Mouse (Mus musculus): ENCODE data around the gene Ern2. TPM values are rescaled to one million over a fixed set of nuclear protein-coding genes. Genes with fewer than 3 reads are reported as not detected.

The Ern2 gene
- total RNA-seq, 1 experiment from 2014 or later = 0.15 TPM

GRCm38 (mm10) chr7:122158915-122159902 lies 26.8 kb downstream of the Ern2 start, which contains the start of gene Plk1:
Gene Plk1 (plus strand): TSS chr7:122159439.
- peak; percentile 84 for DNase-seq

- no peak for DNase-seq
Observed at GRCm38 (mm10) chr7:122158488-122158887, 27.5 kb downstream of the Ern2 start.

- no peak for DNase-seq
Observed at GRCm38 (mm10) chr7:122152473-122152872, 33.5 kb downstream of the Ern2 start.

GRCm38 (mm10) chr7:122140991-122141390 lies 45.0 kb downstream of the Ern2 start:
- no peak for DNase-seq

- DNase-seq = no peak
Observed at GRCm38 (mm10) chr7:122138190-122138589, 47.8 kb downstream of the Ern2 start.

GRCm38 (mm10) chr7:122137071-122137470 lies 48.9 kb downstream of the Ern2 start:
- DNase-seq = no peak

- no peak for DNase-seq
Observed at GRCm38 (mm10) chr7:122135070-122135469, 50.9 kb downstream of the Ern2 start.

GRCm38 (mm10) chr7:122133338-122133625 lies 52.7 kb downstream of the Ern2 start:
- DNase-seq = no peak

GRCm38 (mm10) chr7:122132497-122133337 lies 53.3 kb downstream of the Ern2 start, which contains the start of the genes Palb2 and Dctn5:
Gene Palb2 (minus strand): TSS chr7:122132985.
Gene Dctn5 (plus strand): TSS chr7:122133041.
- peak; percentile 98 for DNase-seq

GRCm38 (mm10) chr7:122131834-122132233 lies 54.2 kb downstream of the Ern2 start:
- no peak for DNase-seq

GRCm38 (mm10) chr7:122126946-122127345 lies 59.1 kb downstream of the Ern2 start:
- no peak for DNase-seq

- DNase-seq = no peak
Observed at GRCm38 (mm10) chr7:122125636-122126035, 60.4 kb downstream of the Ern2 start.

- no peak for DNase-seq
Observed at GRCm38 (mm10) chr7:122123518-122123917, 62.5 kb downstream of the Ern2 start.

Other genes starting within 250 kb of the Ern2 start
- gene Cog7, start 204.5 kb downstream of the Ern2 start, total RNA-seq (2021) = 23.1 and 31.7 TPM in 2 replicates
- gene Gga2, start 165.0 kb downstream of the Ern2 start, total RNA-seq (2021) = 16.6 and 17.6 TPM in 2 replicates
- 53.2 and 56.1 TPM in 2 replicates for gene Ubfd1, start 119.0 kb downstream of the Ern2 start, total RNA-seq (2021)
- gene Ears2, start 118.9 kb downstream of the Ern2 start, total RNA-seq (2021) = 18.5 and 19.7 TPM in 2 replicates
- gene Ndufab1, start 84.3 kb downstream of the Ern2 start, total RNA-seq (2021) = 407 and 491 TPM in 2 replicates
- 2.8 and 3.2 TPM in 2 replicates for gene Palb2, start 53.2 kb downstream of the Ern2 start, total RNA-seq (2021)
- 60.0 and 77.0 TPM in 2 replicates for gene Dctn5, start 53.2 kb downstream of the Ern2 start, total RNA-seq (2021)
- 8.1 and 10.2 TPM in 2 replicates for gene Plk1, start 26.8 kb downstream of the Ern2 start, total RNA-seq (2021)
- 0.62 and 1.6 TPM in 2 replicates for gene Chp2, start 33.3 kb upstream of the Ern2 start, total RNA-seq (2021)
- gene Prkcb, start 102.5 kb upstream of the Ern2 start, total RNA-seq (2021) = 6.1 and 10.7 TPM in 2 replicates